Mouse (Mus musculus) forebrain, postnatal 0 days (tissue): Measurements from ENCODE around the gene Ttc21a. TPM values are rescaled to one million over a fixed set of nuclear protein-coding genes. Genes with fewer than 3 reads are reported as not detected.

ENCODE experiments used
- ATAC-seq: fragments of 200-750 bp; cut with Nextera tagmentation; 2 replicates; pipeline ENCODE4 v1.8.0; 2017; ENCODE audit warnings: mild to moderate bottlenecking, moderate library complexity
- DNase-seq: peaks from one replicate; pipeline ENCODE4 v3.0.0-alpha.2; 2015
- H3K27ac ChIP-seq: fragments of 300-500 bp; sonication (generic); 2 replicates; pipeline ENCODE4 v1.5.1; 2014; ENCODE audit warnings: low read depth, mild to moderate bottlenecking, antibody characterized with exemption, low read length, moderate library complexity, mixed read lengths
- H3K27me3 ChIP-seq: fragments of 300-500 bp; sonication (generic); 2 replicates; pipeline ENCODE4 v1.6.1; 2014; ENCODE audit warnings: mild to moderate bottlenecking, low read length, mixed read lengths; ENCODE audit not compliant: insufficient read depth
- H3K36me3 ChIP-seq: fragments of 300-500 bp; sonication (generic); 2 replicates; pipeline ENCODE4 v1.6.1; 2014; ENCODE audit warnings: mild to moderate bottlenecking, moderate library complexity; ENCODE audit not compliant: insufficient read depth
- H3K4me1 ChIP-seq: fragments of 300-500 bp; sonication (generic); 2 replicates; pipeline ENCODE4 v1.6.1; 2014; ENCODE audit warnings: antibody characterized with exemption; ENCODE audit not compliant: insufficient read depth
- H3K4me2 ChIP-seq: fragments of 300-500 bp; sonication (generic); 2 replicates; pipeline ENCODE4 v1.6.1; 2014; ENCODE audit warnings: low read depth, mild to moderate bottlenecking, moderate library complexity
- H3K4me3 ChIP-seq: fragments of 300-500 bp; sonication (generic); 2 replicates; pipeline ENCODE4 v1.5.1; 2014; ENCODE audit warnings: low read depth, low read length, mixed read lengths
- H3K9ac ChIP-seq: fragments of 300-500 bp; sonication (generic); 2 replicates; pipeline ENCODE4 v1.6.1; 2014; ENCODE audit warnings: mild to moderate bottlenecking
- H3K9me3 ChIP-seq: fragments of 300-500 bp; sonication (generic); 2 replicates; pipeline ENCODE4 v1.6.1; 2016; ENCODE audit warnings: low read length
- CTCF ChIP-seq: sonication (generic); IDR thresholded peaks from 2 replicates; pipeline ENCODE4 v1.5.1; 2016; ENCODE audit warnings: antibody characterized with exemption, control low read depth, low read depth
- WGBS: fragments of 180-500 bp; shearing (Covaris S2); extraction: QIAGEN DNeasy Blood & Tissue Kit; methylation state at CpG from one replicate; pipeline ENCODE4 v1.1.7; 2014; 5-methylcytosine and 5-hydroxymethylcytosine counted together
- polyA plus RNA-seq: library from polyadenylated mRNA; unstranded; fragments of >200 nt; fragmentation: Nextera tagmentation; extraction: Ambion mirVana; gene quantifications from 2 replicates; pipeline ENCODE4 v1.2.1, GENCODE M21; 2015
- total RNA-seq: library from RNA; depleted of rRNA; stranded (reverse); fragments of >200 nt; gene quantifications from 2 replicates; pipeline ENCODE4 v1.2.3, GENCODE M21; 2014

Gene Ttc21a
- total and polyA plus RNA-seq, 2 experiments from 2014 or later = 0.85 to 4.3 TPM

DNA sequence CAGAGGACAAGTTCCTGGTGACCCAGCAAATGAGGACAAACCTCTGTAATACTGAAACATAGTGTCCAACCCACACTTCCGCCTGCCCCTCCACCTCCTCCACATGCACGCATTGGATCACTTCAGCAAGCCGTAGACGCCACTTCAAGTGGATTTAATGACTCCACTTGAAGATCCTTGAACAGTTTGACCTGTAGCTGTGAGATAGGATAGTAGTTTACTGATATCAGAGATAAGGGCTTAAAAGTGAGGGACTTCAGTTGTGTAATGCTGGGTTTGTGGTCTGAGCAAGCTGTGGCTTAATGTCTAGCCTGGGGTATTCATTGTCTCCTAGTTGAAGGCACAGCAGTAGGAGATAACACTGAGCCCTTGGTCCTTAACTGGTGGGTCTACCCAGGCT lies 13.9 kb upstream of the Ttc21a start:
- no peak for TF ChIP-seq CTCF
- H3K9ac ChIP-seq = no peak overlapping the region
- no peak overlapping the region for H3K4me3 ChIP-seq
- peaks cover 89% of the 10 kb centered on the region for H3K36me3 ChIP-seq
- H3K4me1 ChIP-seq = no peaks in the 10 kb centered on the region
- H3K27me3 ChIP-seq = no peaks in the 10 kb centered on the region
- no peak for ATAC-seq
- H3K9me3 ChIP-seq = no peaks in the 10 kb centered on the region
- H3K4me2 ChIP-seq = no peak overlapping the region
- no peak overlapping the region for H3K27ac ChIP-seq
- whole genome bisulfite sequencing = 89% methylated on average over 4 of the region's 4 CpGs
- DNase-seq = no peak

DNA sequence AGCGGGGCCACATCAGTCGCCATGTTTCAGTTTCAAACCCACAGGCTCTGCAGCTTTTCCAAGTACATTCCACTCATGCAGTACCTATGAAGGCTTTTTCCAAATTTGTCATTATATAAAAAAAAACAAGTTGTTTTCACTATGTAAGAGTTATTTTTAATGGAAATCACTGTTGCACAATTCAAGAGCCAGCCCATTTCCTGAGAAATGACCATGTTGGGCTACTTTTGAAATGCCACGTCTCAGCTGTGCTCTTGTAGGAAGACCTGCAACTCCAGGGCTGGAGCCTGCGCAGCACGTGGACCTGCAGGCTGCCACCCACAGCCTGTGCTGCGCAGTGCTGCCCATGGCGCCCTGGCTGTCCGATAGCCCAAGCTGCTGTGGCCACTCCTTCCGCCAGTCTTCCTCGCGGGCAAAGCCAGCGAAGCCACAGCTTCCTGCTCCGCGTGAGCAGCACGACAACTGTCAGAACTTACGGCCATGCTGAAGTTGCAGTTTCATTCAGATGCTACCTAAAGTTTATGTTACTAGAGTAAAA lies 12.2 kb upstream of the Ttc21a start:
- no peak for DNase-seq
- no peak for ATAC-seq
- TF ChIP-seq CTCF = no peak
- Histone ChIP-seq H3K27me3 (no peaks in the 10 kb centered on the region), H3K9me3 (no peaks in the 10 kb centered on the region), H3K4me3 (no peak overlapping the region), H3K9ac (no peak overlapping the region), H3K4me2 (no peak overlapping the region), H3K4me1 (no peaks in the 10 kb centered on the region), H3K36me3 (peaks cover 88% of the 10 kb centered on the region), H3K27ac (no peak overlapping the region)
- 92% methylated on average over 16 of the region's 16 CpGs for WGBS

DNA sequence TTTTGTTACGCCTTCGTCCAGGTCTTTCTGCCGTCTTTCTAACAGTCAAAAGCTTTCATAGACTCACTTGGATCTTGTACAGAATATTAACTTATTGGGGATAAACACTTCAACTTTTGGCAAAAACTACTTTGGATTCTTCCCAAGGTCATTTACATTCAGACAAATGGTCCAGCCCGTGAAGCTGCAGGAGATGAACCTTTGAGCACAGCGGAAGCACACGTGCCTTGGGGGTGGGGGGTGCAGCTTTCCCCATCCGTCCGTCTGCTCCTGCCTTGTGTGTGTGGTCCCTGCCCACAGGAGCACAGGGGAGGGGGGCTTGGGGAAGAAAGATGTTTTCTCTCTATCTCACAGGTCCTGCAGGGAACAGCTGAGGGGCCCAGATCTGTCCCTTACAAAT lies 11.7 kb upstream of the Ttc21a start:
- Histone ChIP-seq H3K9me3 (no peaks in the 10 kb centered on the region), H3K27ac (no peak overlapping the region), H3K4me2 (no peak overlapping the region), H3K36me3 (peaks cover 83% of the 10 kb centered on the region), H3K27me3 (no peaks in the 10 kb centered on the region), H3K4me3 (no peak overlapping the region), H3K9ac (no peak overlapping the region), H3K4me1 (no peaks in the 10 kb centered on the region)
- DNase-seq (no peak), ATAC-seq (no peak)
- 65% methylated on average over 8 of the region's 8 CpGs for WGBS
- TF ChIP-seq CTCF = no peak

DNA sequence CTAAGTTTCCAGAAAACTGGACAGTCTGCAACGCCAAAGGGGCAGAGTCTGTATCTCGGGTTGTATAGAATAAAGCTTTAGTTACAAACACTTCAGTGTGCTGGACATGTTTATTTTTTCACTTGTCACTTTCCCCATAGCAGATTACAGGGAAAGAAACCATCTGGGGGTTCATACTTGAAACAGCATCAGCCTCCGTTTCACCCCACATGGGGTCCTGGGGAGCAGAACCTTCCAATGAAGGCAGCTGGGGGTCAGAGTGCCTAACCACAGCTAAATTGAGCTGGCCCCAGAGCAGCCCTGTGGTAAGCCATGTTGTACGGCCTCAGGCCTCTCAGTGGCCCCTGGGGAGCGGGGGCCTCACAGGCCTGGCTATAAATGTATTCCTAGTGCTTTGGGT lies 10.9 kb upstream of the Ttc21a start:
- no peak for ATAC-seq
- Histone ChIP-seq H3K9me3 (no peaks in the 10 kb centered on the region), H3K36me3 (peaks cover 79% of the 10 kb centered on the region), H3K27ac (no peak overlapping the region), H3K27me3 (no peaks in the 10 kb centered on the region), H3K4me1 (no peaks in the 10 kb centered on the region), H3K4me3 (no peak overlapping the region), H3K4me2 (no peak overlapping the region), H3K9ac (no peak overlapping the region)
- TF ChIP-seq CTCF = no peak
- 86% methylated on average over 5 of the region's 5 CpGs for WGBS
- no peak for DNase-seq

DNA sequence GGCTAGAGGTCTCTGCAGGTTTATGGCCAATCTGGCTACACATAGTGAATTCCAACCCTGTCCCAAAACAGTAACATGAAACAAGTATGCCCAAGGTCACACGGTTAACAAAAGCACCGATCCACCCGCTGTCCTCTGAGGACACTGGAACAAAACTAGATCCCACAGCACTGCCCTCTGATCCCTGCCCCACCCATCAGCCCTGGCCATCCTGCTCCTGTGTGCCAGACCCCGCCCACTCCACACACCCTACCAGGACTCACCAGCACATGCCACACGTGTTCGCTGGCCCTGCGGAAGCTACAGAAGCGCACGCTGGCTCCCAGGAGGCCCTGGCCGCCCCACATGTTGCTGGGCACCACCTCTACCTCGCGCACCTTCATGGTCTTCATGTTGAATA lies 5.0 kb upstream of the Ttc21a start:
- peaks cover 36% of the 10 kb centered on the region for H3K36me3 ChIP-seq
- DNase-seq = no peak
- no peak overlapping the region for H3K4me3 ChIP-seq

DNA sequence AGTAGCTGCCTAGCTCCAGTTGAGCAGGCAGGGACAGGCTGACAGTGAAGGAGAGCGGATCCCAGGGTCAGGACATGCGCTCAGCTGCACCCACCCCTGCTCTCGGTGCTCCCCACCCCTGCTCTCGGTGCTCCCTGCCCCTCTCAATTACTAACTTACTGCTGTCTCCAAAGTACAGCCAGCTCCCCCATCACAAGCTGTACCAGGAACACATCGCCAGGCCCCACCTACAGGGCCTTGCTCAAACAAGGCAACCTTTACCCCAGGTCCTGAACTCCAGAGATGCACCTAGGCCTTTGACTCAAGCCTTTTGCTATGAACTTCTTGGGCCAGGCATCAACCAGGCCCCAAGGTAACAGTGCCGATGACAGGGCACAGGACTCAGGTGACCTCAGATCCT lies 3.7 kb upstream of the Ttc21a start:
- H3K4me2 ChIP-seq = no peak overlapping the region
- H3K27ac ChIP-seq = no peak overlapping the region
- H3K4me3 ChIP-seq = no peak overlapping the region
- peaks cover 25% of the 10 kb centered on the region for H3K36me3 ChIP-seq
- DNase-seq (no peak), ATAC-seq (no peak)
- H3K27me3 ChIP-seq = no peaks in the 10 kb centered on the region
- H3K4me1 ChIP-seq = peaks cover 7% of the 10 kb centered on the region
- 95% methylated on average over 6 of the region's 6 CpGs for WGBS
- no peak overlapping the region for H3K9ac ChIP-seq
- no peaks in the 10 kb centered on the region for H3K9me3 ChIP-seq
- no peak for TF ChIP-seq CTCF

More for the DNA sequence above, 5.0 kb upstream of the Ttc21a start:
- H3K4me2 ChIP-seq = no peak overlapping the region
- no peak for ATAC-seq
- 93% methylated on average over 12 of the region's 12 CpGs for WGBS
- H3K4me1 ChIP-seq = peaks cover 7% of the 10 kb centered on the region
- no peaks in the 10 kb centered on the region for H3K9me3 ChIP-seq
- no peak overlapping the region for H3K27ac ChIP-seq
- no peak for TF ChIP-seq CTCF
- H3K27me3 ChIP-seq = no peaks in the 10 kb centered on the region
- no peak overlapping the region for H3K9ac ChIP-seq

DNA sequence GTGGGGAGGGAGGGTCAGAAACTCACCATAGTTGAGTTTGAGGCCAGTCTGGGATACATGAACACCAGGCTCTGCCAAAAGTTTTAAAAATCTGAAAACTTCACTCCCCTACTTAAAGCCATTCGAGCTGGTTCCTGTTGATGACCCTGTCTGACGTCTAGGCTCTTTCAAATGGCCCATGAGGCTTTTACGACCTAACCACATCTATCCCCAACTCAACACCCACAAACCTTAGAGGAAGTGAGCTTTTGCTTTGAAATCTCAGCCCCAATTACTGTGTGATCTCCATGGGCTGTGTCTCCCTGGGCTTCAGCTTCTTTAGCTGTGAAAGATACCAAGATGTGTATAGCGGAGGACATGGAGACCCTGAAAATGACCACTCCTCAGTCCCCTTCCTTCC lies 1.1 kb downstream of the Ttc21a start:
- H3K9me3 ChIP-seq = no peaks in the 10 kb centered on the region
- no peak for TF ChIP-seq CTCF
- H3K36me3 ChIP-seq = no peaks in the 10 kb centered on the region
- H3K27ac ChIP-seq = no peak overlapping the region
- WGBS = 87% methylated on average over 4 of the region's 4 CpGs
- DNase-seq (no peak), ATAC-seq (no peak)
- peaks cover 7% of the 10 kb centered on the region for H3K4me1 ChIP-seq
- H3K4me2 ChIP-seq = no peak overlapping the region
- no peak overlapping the region for H3K9ac ChIP-seq
- no peak overlapping the region for H3K4me3 ChIP-seq
- H3K27me3 ChIP-seq = no peaks in the 10 kb centered on the region
